Mouse (Mus musculus) midbrain, postnatal 0 days (tissue): ENCODE data around the gene Myh6. TPM values are rescaled to one million over a fixed set of nuclear protein-coding genes. Genes with fewer than 3 reads are reported as not detected.
"Not testable (repeated sequence)": the region's sequence is repeated elsewhere in the genome, so short reads cannot be mapped to it uniquely, and the experiment has no call there.

ENCODE experiments used
- ATAC-seq: fragments of 200-750 bp; cut with Nextera tagmentation; 2 replicates; pipeline ENCODE4 v1.8.0; 2017; ENCODE audit warnings: moderate number of reproducible peaks, mild to moderate bottlenecking, moderate TSS enrichment, moderate library complexity; ENCODE audit not compliant: low FRiP score
- DNase-seq: peaks from one replicate; pipeline ENCODE4 v3.0.0-alpha.2; 2015; ENCODE audit warnings: low spot score
- H3K27ac ChIP-seq: fragments of 300-500 bp; sonication (generic); 2 replicates; pipeline ENCODE4 v1.5.1; 2014; ENCODE audit warnings: low read depth, mild to moderate bottlenecking, low read length, mixed read lengths
- H3K27me3 ChIP-seq: fragments of 300-500 bp; sonication (generic); 2 replicates; pipeline ENCODE4 v1.6.1; 2014; ENCODE audit warnings: low read length, control low read depth, mixed read lengths; ENCODE audit not compliant: insufficient read depth
- H3K36me3 ChIP-seq: fragments of 300-500 bp; sonication (generic); 2 replicates; pipeline ENCODE4 v1.6.1; 2014; ENCODE audit warnings: low read length, control low read depth, mixed read lengths; ENCODE audit not compliant: insufficient read depth
- H3K4me1 ChIP-seq: fragments of 300-500 bp; sonication (generic); 2 replicates; pipeline ENCODE4 v1.6.1; 2014; ENCODE audit warnings: mild to moderate bottlenecking, control low read depth, antibody characterized with exemption, low read length, mixed read lengths; ENCODE audit not compliant: insufficient read depth
- H3K4me2 ChIP-seq: fragments of 300-500 bp; sonication (generic); 2 replicates; pipeline ENCODE4 v1.6.1; 2014; ENCODE audit warnings: low read depth, mild to moderate bottlenecking, low read length, mixed read lengths; ENCODE audit not compliant: poor library complexity, severe bottlenecking
- H3K4me3 ChIP-seq: fragments of 300-500 bp; sonication (generic); 2 replicates; pipeline ENCODE4 v1.5.1; 2014; ENCODE audit warnings: low read depth, mild to moderate bottlenecking, low read length, moderate library complexity
- H3K9ac ChIP-seq: fragments of 300-500 bp; sonication (generic); replicated peaks from 2 replicates; pipeline ENCODE4 v1.6.1; 2014; ENCODE audit warnings: mild to moderate bottlenecking, low read length, moderate library complexity, mixed read lengths; ENCODE audit not compliant: poor library complexity, severe bottlenecking
- H3K9me3 ChIP-seq: fragments of 300-500 bp; sonication (generic); 2 replicates; pipeline ENCODE4 v1.6.1; 2016; ENCODE audit warnings: low read length, control low read depth
- CTCF ChIP-seq: IDR thresholded peaks from 2 replicates; pipeline ENCODE4 v1.5.1; 2016; ENCODE audit warnings: antibody characterized with exemption, mild to moderate bottlenecking
- WGBS: fragments of 180-500 bp; shearing (Covaris S2); extraction: QIAGEN DNeasy Blood & Tissue Kit; methylation state at CpG from one replicate; pipeline ENCODE4 v1.1.7; 2014; 5-methylcytosine and 5-hydroxymethylcytosine counted together
- polyA plus RNA-seq: library from polyadenylated mRNA; unstranded; fragments of >200 nt; fragmentation: Nextera tagmentation; extraction: Ambion mirVana; gene quantifications from 2 replicates; pipeline ENCODE4 v1.2.1, GENCODE M21; 2015
- total RNA-seq: library from RNA; depleted of rRNA; stranded (reverse); fragments of >200 nt; gene quantifications from 2 replicates; pipeline ENCODE4 v1.2.3, GENCODE M21; 2014

Myh6 gene
- total and polyA plus RNA-seq, 2 experiments from 2014 or later: 0.33 to 2.5 TPM

- WGBS: 73% methylated on average over 8 of the region's 8 CpGs
- peak overlapping the region; percentile 76 for H3K27ac ChIP-seq
- no peaks in the 10 kb centered on the region for H3K9me3 ChIP-seq
- no peak overlapping the region for H3K4me3 ChIP-seq
- peaks cover 12% of the 10 kb centered on the region for H3K4me1 ChIP-seq
- no peak for TF ChIP-seq CTCF
- no peak overlapping the region for H3K9ac ChIP-seq
- no peak overlapping the region for H3K4me2 ChIP-seq
- H3K27me3 ChIP-seq: no peaks in the 10 kb centered on the region
- DNase-seq (peak; percentile 34), ATAC-seq (0 out of 2 replicates have a peak, but pooled peaks have one; percentile 42)
- no peaks in the 10 kb centered on the region for H3K36me3 ChIP-seq
These were observed 23.2 kb upstream of the Myh6 start for GRCm38 (mm10) chr14:54989886-54990441.

- 91% methylated on average over 13 of the region's 13 CpGs for WGBS
- H3K36me3 ChIP-seq: no peaks in the 10 kb centered on the region
- no peak for DNase-seq
- H3K4me1 ChIP-seq: peaks cover 3% of the 10 kb centered on the region; the same call in 1 of the 2 replicates
- H3K9ac ChIP-seq: no peak overlapping the region
- no peak for ATAC-seq
- H3K4me2 ChIP-seq: no peak overlapping the region
- no peak overlapping the region for H3K4me3 ChIP-seq
- peak overlapping the region; percentile 76; the same call in 1 of the 2 replicates for H3K27ac ChIP-seq
- H3K9me3 ChIP-seq: no peaks in the 10 kb centered on the region
- TF ChIP-seq CTCF: no peak
- no peaks in the 10 kb centered on the region for H3K27me3 ChIP-seq
These were observed 22.2 kb upstream of the Myh6 start for GRCm38 (mm10) chr14:54988882-54989281.

GRCm38 (mm10) chr14:54988350-54988874, 21.7 kb upstream of the Myh6 start:
- not testable (repeated sequence) for ATAC-seq, H3K4me2 ChIP-seq, H3K4me1 ChIP-seq, H3K4me3 ChIP-seq, H3K9me3 ChIP-seq, H3K27ac ChIP-seq, H3K27me3 ChIP-seq, H3K9ac ChIP-seq, DNase-seq, H3K36me3 ChIP-seq
- 90% methylated on average over 9 of the region's 9 CpGs for WGBS

- no peak for TF ChIP-seq CTCF
- no peak overlapping the region for H3K9ac ChIP-seq
- no peak overlapping the region for H3K4me2 ChIP-seq
These were observed 15.2 kb upstream of the Myh6 start for GRCm38 (mm10) chr14:54981934-54982333.

GRCm38 (mm10) chr14:54978664-54979063, 11.9 kb upstream of the Myh6 start:
- TF ChIP-seq CTCF: no peak
- DNase-seq (no peak), ATAC-seq (no peak)
- Histone ChIP-seq H3K27me3 (no peaks in the 10 kb centered on the region), H3K4me1 (0 out of 2 replicates have a peak, but pooled peaks cover 4% of the 10 kb centered on the region), H3K9ac (no peak overlapping the region), H3K36me3 (no peaks in the 10 kb centered on the region), H3K4me2 (no peak overlapping the region), H3K9me3 (no peaks in the 10 kb centered on the region), H3K4me3 (no peak overlapping the region), H3K27ac (no peak overlapping the region)
- WGBS: 92% methylated on average over 8 of the region's 8 CpGs

More at GRCm38 (mm10) chr14:54981934-54982333, 15.2 kb upstream of the Myh6 start:
- Histone ChIP-seq H3K4me3 (no peak overlapping the region), H3K36me3 (no peaks in the 10 kb centered on the region), H3K27me3 (no peaks in the 10 kb centered on the region), H3K27ac (no peak overlapping the region), H3K4me1 (no peaks in the 10 kb centered on the region), H3K9me3 (no peaks in the 10 kb centered on the region)
- WGBS: 96% methylated on average over 7 of the region's 7 CpGs
- DNase-seq (no peak), ATAC-seq (no peak)

GRCm38 (mm10) chr14:54976633-54977032, 9.9 kb upstream of the Myh6 start, which contains the start of gene Gm17428:
Gm17428 (plus strand) TSS chr14:54976933.
- Histone ChIP-seq H3K27ac (0 out of 2 replicates have a peak within 1 kb of the TSS, but pooled peaks have one; percentile 12), H3K9me3 (no peaks in the 10 kb centered on the region), H3K4me2 (no peak within 1 kb of the TSS), H3K4me1 (0 out of 2 replicates have a peak, but pooled peaks cover 4% of the 10 kb centered on the region), H3K4me3 (no peak within 1 kb of the TSS), H3K36me3 (no peaks in the 10 kb centered on the region), H3K27me3 (no peaks in the 10 kb centered on the region), H3K9ac (no peak within 1 kb of the TSS)
- no peak for TF ChIP-seq CTCF
- DNase-seq: no peak
- 80% methylated on average over 1 of the region's 1 CpGs for WGBS
- ATAC-seq: no peak
